Mouse (Mus musculus): ENCODE data around the gene Klhl32.

DNA sequence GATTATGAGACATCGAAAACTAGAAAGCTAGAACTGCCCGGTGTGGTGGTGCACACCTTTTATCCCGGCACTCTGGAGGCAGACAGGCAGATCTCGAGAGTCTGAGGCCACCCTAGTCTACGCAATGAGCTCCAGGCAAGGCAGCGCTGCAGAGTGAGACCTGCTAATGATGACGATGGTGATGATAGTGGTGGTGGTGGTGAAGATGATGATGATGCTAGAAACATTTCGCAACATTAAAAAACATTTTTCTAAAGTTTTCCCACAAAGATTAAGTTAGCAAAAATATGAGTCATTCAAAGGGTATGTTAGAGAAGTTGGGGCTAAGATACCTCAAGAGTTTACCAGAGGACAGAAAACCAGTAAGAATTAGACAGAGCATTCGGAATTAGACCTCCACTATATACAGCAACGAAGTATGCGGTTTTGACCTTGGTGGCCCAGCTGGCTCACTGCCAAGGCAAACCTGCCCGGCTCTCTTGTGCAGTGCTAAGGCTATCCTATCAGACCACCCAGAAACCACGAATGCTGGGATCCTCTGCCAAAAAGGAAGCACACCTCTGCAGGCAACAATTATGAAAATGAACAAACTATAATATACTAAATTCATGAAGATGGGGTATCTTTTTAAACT is 224.9 kb downstream of the Klhl32 start:
- TF ChIP-seq POLR2A (IDR thresholded peaks at IDR 0.05; ENCODE audit: borderline replicate concordance, low read depth, low read length) (no peak), CTCF (IDR thresholded peaks at IDR 0.05; ENCODE audit: low read depth, low read length) (no peak)
